Mouse (Mus musculus) midbrain, embryonic 14.5 days (tissue): ENCODE results near the gene Ak5. TPM values are rescaled to one million over a fixed set of nuclear protein-coding genes. Genes with fewer than 3 reads are reported as not detected.

Experiments used
- ATAC-seq: fragments of 200-750 bp; cut with Nextera tagmentation; 2 replicates; pipeline ENCODE4 v1.8.0; 2017; ENCODE audit warnings: moderate number of reproducible peaks, moderate library complexity; ENCODE audit not compliant: low FRiP score, low TSS enrichment
- DNase-seq: peaks from one replicate; pipeline ENCODE4 v3.0.0-alpha.2; 2015
- H3K27ac ChIP-seq: fragments of 300-500 bp; sonication (generic); replicated peaks from 2 replicates; pipeline ENCODE4 v1.5.1; 2014; ENCODE audit warnings: mild to moderate bottlenecking, low read depth, low read length, moderate library complexity
- H3K27me3 ChIP-seq: fragments of 300-500 bp; sonication (generic); 2 replicates; pipeline ENCODE4 v1.6.1; 2014; ENCODE audit warnings: low read length, control low read depth, mixed read lengths; ENCODE audit not compliant: control insufficient read depth, insufficient read depth
- H3K36me3 ChIP-seq: fragments of 300-500 bp; sonication (generic); 2 replicates; pipeline ENCODE4 v1.6.1; 2014; ENCODE audit warnings: low read length, control low read depth; ENCODE audit not compliant: control insufficient read depth, insufficient read depth
- H3K4me1 ChIP-seq: fragments of 300-500 bp; sonication (generic); 2 replicates; pipeline ENCODE4 v1.6.1; 2014; ENCODE audit warnings: mild to moderate bottlenecking, antibody characterized with exemption, low read length, control low read depth; ENCODE audit not compliant: control insufficient read depth, insufficient read depth
- H3K4me2 ChIP-seq: fragments of 300-500 bp; sonication (generic); 2 replicates; pipeline ENCODE4 v1.6.1; 2014; ENCODE audit warnings: mild to moderate bottlenecking, low read length, moderate library complexity
- H3K4me3 ChIP-seq: fragments of 300-500 bp; sonication (generic); replicated peaks from 2 replicates; pipeline ENCODE4 v1.5.1; 2014; ENCODE audit warnings: low read depth, low read length
- H3K9ac ChIP-seq: fragments of 300-500 bp; sonication (generic); replicated peaks from 2 replicates; pipeline ENCODE4 v1.6.1; 2014; ENCODE audit warnings: mild to moderate bottlenecking, low read length, moderate library complexity
- H3K9me3 ChIP-seq: fragments of 300-500 bp; sonication (generic); 2 replicates; pipeline ENCODE4 v1.6.1; 2016; ENCODE audit warnings: low read length, control low read depth, mixed read lengths; ENCODE audit not compliant: control insufficient read depth
- WGBS: fragments of 180-500 bp; shearing (Covaris S2); extraction: QIAGEN DNeasy Blood & Tissue Kit; methylation state at CpG from one replicate; pipeline ENCODE4 v1.1.7; 2014; 5-methylcytosine and 5-hydroxymethylcytosine counted together
- polyA plus RNA-seq: library from polyadenylated mRNA; unstranded; fragments of >200 nt; fragmentation: Nextera tagmentation; extraction: Ambion mirVana; gene quantifications from 2 replicates; pipeline ENCODE4 v1.2.1, GENCODE M21; 2014

Ak5 gene
- polyA plus RNA-seq, 1 experiment from 2014 or later = 9.2 TPM

DNA sequence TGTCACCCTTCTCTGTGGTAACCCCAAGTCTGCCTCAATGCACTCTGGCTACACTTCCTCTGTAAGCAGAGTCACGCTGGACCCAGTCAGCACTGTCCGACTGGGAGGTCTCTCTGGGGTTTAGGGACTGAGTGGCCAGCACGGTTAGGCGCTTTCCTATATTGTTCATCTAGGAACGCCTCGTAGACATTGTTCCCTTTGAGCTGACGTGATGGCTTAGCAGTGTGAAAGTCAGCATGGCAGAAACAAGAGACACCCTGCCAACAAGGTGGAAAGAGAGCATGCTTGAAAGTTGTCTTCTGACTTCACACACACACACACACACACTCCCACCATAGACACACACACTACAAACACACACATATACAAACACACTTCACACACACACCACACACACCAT, 112.9 kb downstream of the Ak5 start:
- no peak for DNase-seq
- no peak overlapping the region for H3K4me2 ChIP-seq
- no peaks in the 10 kb centered on the region for H3K36me3 ChIP-seq
- H3K9me3 ChIP-seq = no peaks in the 10 kb centered on the region
- no peaks in the 10 kb centered on the region for H3K27me3 ChIP-seq
- no peak overlapping the region for H3K27ac ChIP-seq
- WGBS = 35% methylated on average over 7 of the region's 7 CpGs
- no peak for ATAC-seq
- no peaks in the 10 kb centered on the region for H3K4me1 ChIP-seq
- H3K9ac ChIP-seq = no peak overlapping the region
- no peak overlapping the region for H3K4me3 ChIP-seq

DNA sequence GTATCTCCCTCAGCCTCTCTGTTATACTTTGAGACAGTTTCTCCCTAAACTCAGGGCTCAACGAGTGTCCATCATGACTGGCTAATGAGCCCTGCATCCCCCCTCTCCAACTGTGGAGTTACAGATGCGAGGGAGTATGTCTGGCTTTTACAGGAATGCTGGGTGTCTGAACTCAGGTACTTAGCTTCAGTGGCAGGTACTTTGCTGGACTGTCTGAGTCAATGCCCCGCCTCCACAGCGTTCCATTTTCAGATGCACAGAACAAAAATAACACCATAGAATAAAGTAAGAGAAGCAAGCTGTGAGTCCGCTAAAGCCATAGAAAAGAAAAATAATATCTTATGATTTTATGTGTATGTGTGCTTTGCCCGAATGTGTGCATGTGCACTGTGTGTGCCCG, 113.8 kb downstream of the Ak5 start:
- no peak for ATAC-seq
- Histone ChIP-seq H3K9ac (no peak overlapping the region), H3K4me2 (no peak overlapping the region), H3K9me3 (no peaks in the 10 kb centered on the region), H3K36me3 (no peaks in the 10 kb centered on the region), H3K27me3 (no peaks in the 10 kb centered on the region), H3K4me3 (no peak overlapping the region), H3K27ac (no peak overlapping the region), H3K4me1 (no peaks in the 10 kb centered on the region)
- DNase-seq = no peak
- 93% methylated on average over 7 of the region's 7 CpGs for WGBS

DNA sequence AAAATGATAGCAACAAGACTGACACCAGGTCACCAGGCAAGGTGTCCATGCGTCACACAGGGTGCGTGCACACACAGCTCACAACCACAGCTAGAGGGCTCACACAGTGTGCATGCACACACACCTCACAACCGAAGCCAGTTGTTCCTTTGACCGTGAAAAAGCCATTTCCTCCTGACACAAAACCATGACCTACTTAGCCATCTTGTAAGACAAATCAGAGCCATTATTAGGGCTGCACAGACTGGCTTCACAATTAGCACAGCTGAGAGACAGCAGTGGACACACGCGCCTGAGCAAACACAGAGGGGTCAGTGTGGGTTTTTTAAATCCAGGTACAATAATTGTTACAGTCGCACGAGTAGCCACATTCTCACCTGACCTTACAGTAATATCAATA, 115.5 kb downstream of the Ak5 start:
- Histone ChIP-seq H3K27ac (no peak overlapping the region), H3K4me3 (no peak overlapping the region), H3K4me1 (no peaks in the 10 kb centered on the region), H3K4me2 (no peak overlapping the region), H3K27me3 (no peaks in the 10 kb centered on the region), H3K36me3 (no peaks in the 10 kb centered on the region), H3K9me3 (no peaks in the 10 kb centered on the region), H3K9ac (no peak overlapping the region)
- no peak for DNase-seq
- WGBS = 86% methylated on average over 8 of the region's 8 CpGs
- ATAC-seq = no peak

DNA sequence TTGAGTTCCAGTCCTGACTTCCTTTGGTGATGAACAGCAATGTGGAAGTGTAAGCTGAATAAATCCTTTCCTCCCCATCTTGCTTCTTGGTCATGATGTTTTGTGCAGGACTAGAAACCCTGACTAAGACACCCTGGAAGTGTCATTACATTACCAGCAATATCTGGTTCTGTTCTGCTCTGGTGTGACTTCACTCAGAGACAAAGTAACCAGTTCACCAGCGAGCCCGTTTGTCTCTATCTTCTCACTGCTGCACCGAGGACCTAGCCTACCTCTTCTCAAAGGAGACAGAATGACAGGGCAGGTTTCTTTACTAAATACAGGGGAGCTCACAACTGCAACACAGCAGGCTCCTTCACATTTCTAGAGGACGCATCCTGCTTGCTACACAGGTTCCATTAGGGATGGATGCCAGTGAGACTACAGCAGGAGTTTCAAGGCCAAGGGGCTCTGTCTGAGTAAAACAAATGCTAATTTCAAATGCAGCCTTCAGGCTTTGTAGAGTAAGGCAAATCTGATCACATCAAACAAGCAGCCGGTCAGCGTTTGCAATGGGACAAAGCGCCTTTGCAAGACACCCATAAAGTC, 117.5 kb downstream of the Ak5 start:
- no peaks in the 10 kb centered on the region for H3K27me3 ChIP-seq
- H3K36me3 ChIP-seq = no peaks in the 10 kb centered on the region
- H3K27ac ChIP-seq = no peak overlapping the region
- H3K4me1 ChIP-seq = no peaks in the 10 kb centered on the region
- H3K4me3 ChIP-seq = no peak overlapping the region
- no peak overlapping the region for H3K4me2 ChIP-seq
- no peaks in the 10 kb centered on the region for H3K9me3 ChIP-seq
- 84% methylated on average over 7 of the region's 7 CpGs for WGBS
- H3K9ac ChIP-seq = no peak overlapping the region
- ATAC-seq (no peak), DNase-seq (no peak)

DNA sequence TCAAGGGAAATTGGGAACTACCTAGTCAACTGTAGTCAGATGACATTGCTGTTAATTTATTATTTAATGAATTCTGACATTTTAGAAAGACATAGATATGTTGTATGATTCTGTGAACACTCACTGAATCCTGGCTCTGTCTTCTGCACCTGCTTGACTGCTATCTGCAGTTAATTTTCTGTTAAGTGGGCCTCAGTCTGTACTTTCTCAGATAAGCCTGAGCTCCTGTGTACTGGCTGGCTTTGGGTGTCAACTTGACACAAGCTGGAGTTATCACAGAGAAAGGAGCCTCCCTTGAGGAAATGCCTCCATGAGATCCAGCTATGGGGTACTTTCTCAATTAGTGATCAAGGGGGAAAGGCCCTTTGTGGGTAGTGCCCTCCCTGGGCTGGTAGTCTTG, 118.1 kb downstream of the Ak5 start:
- H3K4me3 ChIP-seq = no peak overlapping the region
- no peaks in the 10 kb centered on the region for H3K9me3 ChIP-seq
- no peaks in the 10 kb centered on the region for H3K36me3 ChIP-seq
- DNase-seq = no peak
- ATAC-seq = no peak
- no peaks in the 10 kb centered on the region for H3K4me1 ChIP-seq
- no peak overlapping the region for H3K4me2 ChIP-seq
- no peaks in the 10 kb centered on the region for H3K27me3 ChIP-seq
- no peak overlapping the region for H3K27ac ChIP-seq
- no peak overlapping the region for H3K9ac ChIP-seq

DNA sequence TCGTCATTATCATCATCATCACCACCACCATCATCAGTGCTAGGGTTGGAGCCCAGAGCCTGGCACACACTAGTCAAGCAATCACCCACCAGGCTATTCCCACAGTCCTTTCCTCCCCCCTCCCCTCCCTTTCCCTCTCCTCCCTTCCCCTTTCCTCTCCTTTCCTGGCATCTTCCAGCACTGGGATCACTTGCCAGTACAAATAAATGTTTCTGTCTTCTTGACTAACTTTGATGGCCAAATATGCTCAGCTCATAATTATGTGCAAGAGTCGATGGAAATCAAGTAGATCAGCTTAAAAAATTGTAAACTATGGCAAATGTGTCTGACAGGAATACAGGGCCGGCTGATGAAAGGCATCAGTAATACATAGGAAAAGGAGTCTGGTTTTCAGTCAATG, 123.2 kb downstream of the Ak5 start:
- no peak overlapping the region for H3K9ac ChIP-seq
- WGBS = 96% methylated on average over 3 of the region's 3 CpGs
- no peaks in the 10 kb centered on the region for H3K4me1 ChIP-seq
- ATAC-seq = no peak
- no peak overlapping the region for H3K4me2 ChIP-seq
- no peaks in the 10 kb centered on the region for H3K36me3 ChIP-seq
- no peaks in the 10 kb centered on the region for H3K27me3 ChIP-seq
- H3K4me3 ChIP-seq = no peak overlapping the region
- no peaks in the 10 kb centered on the region for H3K9me3 ChIP-seq
- no peak overlapping the region for H3K27ac ChIP-seq
- DNase-seq = no peak

DNA sequence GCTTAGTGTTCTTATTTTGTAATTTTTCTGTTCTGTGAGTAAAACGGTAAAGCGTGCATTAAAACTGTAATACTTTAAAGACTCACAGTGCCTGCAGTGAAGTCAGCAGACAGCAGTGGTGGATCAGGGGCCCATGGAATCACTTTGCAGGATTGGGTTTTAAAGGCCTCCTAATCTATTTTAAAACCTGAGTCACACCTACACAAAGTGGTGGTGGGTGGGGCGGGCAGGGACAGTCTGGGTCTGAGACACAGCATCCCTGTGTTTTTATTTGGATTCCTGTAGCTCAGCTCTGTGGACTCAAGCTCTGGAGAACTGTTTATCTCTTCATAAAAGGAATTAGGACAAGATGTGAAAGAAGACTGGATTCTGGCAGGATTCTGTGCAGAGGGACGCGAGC, 125.9 kb downstream of the Ak5 start:
- Histone ChIP-seq H3K9ac (no peak overlapping the region), H3K9me3 (no peaks in the 10 kb centered on the region), H3K4me1 (no peaks in the 10 kb centered on the region), H3K27ac (no peak overlapping the region), H3K27me3 (no peaks in the 10 kb centered on the region), H3K4me2 (no peak overlapping the region), H3K4me3 (no peak overlapping the region), H3K36me3 (no peaks in the 10 kb centered on the region)
- 78% methylated on average over 5 of the region's 5 CpGs for WGBS
- no peak for ATAC-seq
- no peak for DNase-seq

DNA sequence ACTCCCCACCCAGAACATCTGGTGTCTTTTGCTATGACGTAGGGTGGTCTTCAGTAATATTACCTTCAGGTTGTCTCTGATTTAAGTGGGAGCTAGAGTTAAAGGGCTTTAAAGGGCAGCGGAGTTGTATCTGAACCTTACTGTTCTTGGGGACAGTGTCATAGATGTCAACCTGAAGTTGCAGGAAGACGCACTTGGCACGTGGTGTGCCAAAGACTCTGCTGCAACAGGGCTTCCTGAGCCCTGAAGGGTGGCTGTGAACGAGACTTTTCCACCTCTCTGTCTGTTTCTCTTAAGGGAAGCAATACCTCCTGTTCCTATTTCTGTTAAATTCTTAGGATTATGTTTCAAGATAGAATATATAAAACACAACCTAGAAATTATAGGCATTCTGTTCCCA, 137.8 kb downstream of the Ak5 start:
- no peak overlapping the region for H3K9ac ChIP-seq
- no peak overlapping the region for H3K27ac ChIP-seq
- no peaks in the 10 kb centered on the region for H3K9me3 ChIP-seq
- no peaks in the 10 kb centered on the region for H3K27me3 ChIP-seq
- no peak overlapping the region for H3K4me3 ChIP-seq
- no peak overlapping the region for H3K4me2 ChIP-seq
- H3K36me3 ChIP-seq = no peaks in the 10 kb centered on the region
- WGBS = 90% methylated on average over 5 of the region's 5 CpGs
- DNase-seq = no peak
- H3K4me1 ChIP-seq = no peaks in the 10 kb centered on the region
- no peak for ATAC-seq

DNA sequence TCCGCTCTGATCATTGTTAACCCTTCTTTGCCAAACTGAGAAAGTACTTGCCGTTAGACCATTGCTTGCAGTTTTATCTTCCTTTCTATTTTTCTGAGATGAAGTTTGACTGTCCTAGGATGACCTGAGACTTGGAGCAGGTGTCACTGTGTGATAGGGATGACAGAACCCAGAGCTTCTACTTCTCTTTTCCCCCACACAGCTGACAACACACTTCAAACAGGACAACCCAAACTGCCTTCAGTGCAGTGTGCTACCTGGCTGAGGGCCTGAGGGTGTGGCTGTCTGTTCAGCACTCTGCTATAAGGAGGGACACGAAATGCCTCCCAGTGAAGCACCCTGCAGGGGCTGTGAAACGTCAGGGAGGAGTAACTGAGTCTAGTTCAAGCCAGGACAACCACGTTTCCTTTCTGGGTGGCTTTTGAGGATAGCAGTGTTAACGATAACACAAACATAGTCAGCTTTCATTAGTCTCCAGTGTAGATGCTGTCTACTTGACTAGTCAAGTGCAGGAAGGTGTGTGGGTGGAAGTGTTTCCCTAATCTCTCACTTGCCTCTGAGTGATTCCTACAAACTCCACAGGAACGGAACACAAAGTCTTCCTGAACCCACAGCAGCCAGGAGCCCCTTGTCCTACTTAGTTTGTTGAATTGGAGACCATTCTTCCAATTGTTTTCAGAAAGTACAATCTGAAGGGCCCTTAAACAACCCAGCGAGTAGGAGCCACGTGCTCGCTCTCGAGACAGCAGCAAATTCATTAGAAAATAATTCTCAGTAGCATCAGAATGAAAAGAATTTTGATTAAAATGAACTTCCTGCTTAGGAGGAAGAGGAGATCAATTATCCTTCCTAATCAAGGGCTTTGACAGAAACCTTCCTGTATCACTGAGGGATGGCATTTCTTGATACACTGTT, 138.8 kb downstream of the Ak5 start:
- Histone ChIP-seq H3K27ac (no peak overlapping the region), H3K9me3 (no peaks in the 10 kb centered on the region), H3K9ac (no peak overlapping the region), H3K4me1 (no peaks in the 10 kb centered on the region), H3K4me3 (no peak overlapping the region), H3K4me2 (no peak overlapping the region), H3K27me3 (no peaks in the 10 kb centered on the region), H3K36me3 (no peaks in the 10 kb centered on the region)
- WGBS = 77% methylated on average over 11 of the region's 11 CpGs
- ATAC-seq (no peak), DNase-seq (no peak)
